Mouse (Mus musculus) forebrain, embryonic 14.5 days (tissue): ENCODE measurements around the gene Sclt1. TPM values are rescaled to one million over a fixed set of nuclear protein-coding genes. Genes with fewer than 3 reads are reported as not detected.
"Not testable (repeated sequence)": the region's sequence is repeated elsewhere in the genome, so short reads cannot be mapped to it uniquely, and the experiment has no call there.

Experiments
- ATAC-seq: fragments of 200-750 bp; cut with Nextera tagmentation; 2 replicates; pipeline ENCODE4 v1.8.0; 2017; ENCODE audit warnings: mild to moderate bottlenecking, moderate library complexity
- DNase-seq: peaks from one replicate; pipeline ENCODE4 v3.0.0-alpha.2; 2015; ENCODE audit warnings: low spot score
- H3K27ac ChIP-seq: fragments of 300-500 bp; sonication (generic); 2 replicates; pipeline ENCODE4 v1.5.1; 2014; ENCODE audit warnings: low read depth, mild to moderate bottlenecking, control low read depth, low read length, moderate library complexity
- H3K27me3 ChIP-seq: fragments of 300-500 bp; sonication (generic); replicated peaks from 2 replicates; pipeline ENCODE4 v1.6.1; 2014; ENCODE audit warnings: low read length, control low read depth, mixed read lengths; ENCODE audit not compliant: control insufficient read depth, insufficient read depth
- H3K36me3 ChIP-seq: fragments of 300-500 bp; sonication (generic); 2 replicates; pipeline ENCODE4 v1.6.1; 2014; ENCODE audit warnings: low read length, control low read depth; ENCODE audit not compliant: control insufficient read depth, insufficient read depth
- H3K4me1 ChIP-seq: fragments of 300-500 bp; sonication (generic); 2 replicates; pipeline ENCODE4 v1.6.1; 2014; ENCODE audit warnings: antibody characterized with exemption, low read length, control low read depth; ENCODE audit not compliant: control insufficient read depth, insufficient read depth
- H3K4me2 ChIP-seq: fragments of 300-500 bp; sonication (generic); 2 replicates; pipeline ENCODE4 v1.6.1; 2014; ENCODE audit warnings: mild to moderate bottlenecking, control low read depth, low read length
- H3K4me3 ChIP-seq: fragments of 300-500 bp; sonication (generic); 2 replicates; pipeline ENCODE4 v1.5.1; 2014; ENCODE audit warnings: low read depth, low read length, control low read depth
- H3K9ac ChIP-seq: fragments of 300-500 bp; sonication (generic); 2 replicates; pipeline ENCODE4 v1.6.1; 2014; ENCODE audit warnings: mild to moderate bottlenecking, low read length, control low read depth, moderate library complexity
- H3K9me3 ChIP-seq: fragments of 300-500 bp; sonication (generic); replicated peaks from 2 replicates; pipeline ENCODE4 v1.6.1; 2016; ENCODE audit warnings: low read length, control low read depth, mixed read lengths; ENCODE audit not compliant: control insufficient read depth
- WGBS: fragments of 180-500 bp; shearing (Covaris S2); extraction: QIAGEN DNeasy Blood & Tissue Kit; methylation state at CpG from one replicate; pipeline ENCODE4 v1.1.7; 2014; 5-methylcytosine and 5-hydroxymethylcytosine counted together
- polyA plus RNA-seq: library from polyadenylated mRNA; unstranded; fragments of >200 nt; fragmentation: Nextera tagmentation; extraction: Ambion mirVana; gene quantifications from 2 replicates; pipeline ENCODE4 v1.2.1, GENCODE M21; 2014

Sclt1 gene
- 13.1 and 15.0 TPM in 2 replicates for polyA plus RNA-seq

DNA sequence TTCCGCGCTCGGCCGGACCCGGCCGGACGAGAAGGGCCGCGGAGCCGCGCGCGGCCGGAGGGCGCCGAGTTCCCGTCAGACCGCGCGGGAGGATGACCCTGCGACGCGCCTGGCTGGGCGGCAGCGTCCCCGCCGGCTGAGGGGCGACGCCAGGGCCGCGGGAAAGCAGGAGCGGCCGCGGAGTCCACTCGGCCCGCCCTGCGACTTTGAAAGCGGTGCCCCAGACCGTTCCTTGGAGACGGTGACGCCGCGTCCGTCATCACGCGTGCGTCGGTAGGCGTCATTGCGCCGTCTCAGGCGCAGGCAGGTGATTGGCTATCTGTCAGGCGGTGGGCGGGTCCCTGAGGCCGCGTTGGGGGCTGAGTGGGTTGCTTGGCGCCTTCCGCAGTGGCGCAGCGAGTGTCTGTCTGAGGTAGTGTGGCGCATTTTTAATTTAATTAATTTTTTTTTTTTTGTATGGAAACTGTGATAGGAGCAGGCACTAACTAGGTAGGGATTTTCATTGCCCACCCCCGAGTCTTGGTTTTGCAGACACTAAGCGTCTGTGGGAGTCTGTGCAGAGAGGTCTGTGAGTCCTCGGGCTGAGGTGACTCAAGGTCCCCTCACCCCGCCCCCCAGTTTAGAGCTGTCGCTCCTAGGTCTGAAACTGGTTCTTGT, at the start of gene Sclt1, which contains the start of gene D3Ertd751e:
Gene Sclt1 (minus strand): TSS at position 237 of the 657 bp plus-strand sequence.
Gene D3Ertd751e (plus strand): TSS at position 334 of the 657 bp plus-strand sequence.
- H3K4me3 ChIP-seq, result peak within 1 kb of the TSS; percentile 77
- ATAC-seq, result peak; percentile 100
- peaks cover 13% of the 10 kb centered on the region for H3K4me1 ChIP-seq
- under 1% methylated on average over 59 of the region's 66 CpGs for WGBS
- no peaks in the 10 kb centered on the region for H3K9me3 ChIP-seq
- no peaks in the 10 kb centered on the region for H3K36me3 ChIP-seq
- peak; percentile 99 for DNase-seq
- no peaks in the 10 kb centered on the region for H3K27me3 ChIP-seq
- H3K9ac ChIP-seq, result peak within 1 kb of the TSS; percentile 80
- peak within 1 kb of the TSS; percentile 91 for H3K27ac ChIP-seq
- H3K4me2 ChIP-seq, result peak within 1 kb of the TSS; percentile 66

DNA sequence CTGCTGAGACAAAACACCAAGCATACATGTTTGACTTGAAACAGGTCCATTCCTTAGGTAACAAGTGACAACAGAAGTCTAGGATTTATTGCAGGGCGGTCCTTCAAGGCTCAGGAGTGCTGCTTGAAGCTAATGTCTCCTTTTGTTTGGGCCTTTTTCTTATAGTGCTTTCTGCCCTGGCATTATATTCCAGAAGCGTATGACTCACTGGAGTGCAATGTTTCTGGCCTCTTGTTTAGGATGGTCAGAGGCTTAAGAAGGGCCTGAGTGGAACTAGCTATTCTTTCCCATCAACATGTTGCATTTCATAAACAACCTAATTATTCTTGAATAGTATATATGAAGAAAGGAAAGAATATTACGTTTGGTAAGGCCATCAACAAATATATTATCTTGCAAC, 19.8 kb upstream of the Sclt1 start:
- H3K4me1 ChIP-seq, result no peaks in the 10 kb centered on the region
- no peak overlapping the region for H3K27ac ChIP-seq
- H3K4me3 ChIP-seq, result no peak overlapping the region
- H3K27me3 ChIP-seq, result no peaks in the 10 kb centered on the region
- H3K4me2 ChIP-seq, result no peak overlapping the region
- no peaks in the 10 kb centered on the region for H3K36me3 ChIP-seq
- no peak for ATAC-seq
- no peak for DNase-seq
- WGBS, result 93% methylated on average over 3 of the region's 3 CpGs
- H3K9ac ChIP-seq, result no peak overlapping the region
- no peaks in the 10 kb centered on the region for H3K9me3 ChIP-seq

DNA sequence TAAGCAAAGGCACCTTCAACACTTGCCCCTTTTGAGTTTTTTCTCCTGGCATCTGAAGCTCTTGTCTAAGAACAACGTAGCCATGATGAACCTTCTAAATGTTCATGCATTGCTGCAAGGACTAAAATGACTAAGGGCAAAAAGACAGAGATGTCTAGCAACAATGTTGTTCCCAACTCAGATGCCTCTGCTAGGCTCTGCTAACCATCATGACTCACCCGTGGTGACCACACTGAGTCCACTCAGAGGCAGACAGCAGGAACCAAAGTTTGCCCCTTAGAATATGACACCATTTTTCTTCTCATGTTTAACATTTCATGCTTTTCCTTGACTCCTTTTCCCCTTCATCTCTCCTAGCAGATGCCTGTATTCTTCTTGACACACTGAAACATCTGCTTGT, 12.2 kb upstream of the Sclt1 start:
- Histone ChIP-seq H3K9ac (no peak overlapping the region), H3K36me3 (0 out of 2 replicates have a peak, but pooled peaks cover 3% of the 10 kb centered on the region), H3K27ac (no peak overlapping the region), H3K9me3 (no peaks in the 10 kb centered on the region), H3K4me1 (no peaks in the 10 kb centered on the region), H3K27me3 (no peaks in the 10 kb centered on the region), H3K4me2 (no peak overlapping the region), H3K4me3 (no peak overlapping the region)
- DNase-seq (no peak), ATAC-seq (no peak)
- WGBS, result 87% methylated on average over 2 of the region's 2 CpGs

DNA sequence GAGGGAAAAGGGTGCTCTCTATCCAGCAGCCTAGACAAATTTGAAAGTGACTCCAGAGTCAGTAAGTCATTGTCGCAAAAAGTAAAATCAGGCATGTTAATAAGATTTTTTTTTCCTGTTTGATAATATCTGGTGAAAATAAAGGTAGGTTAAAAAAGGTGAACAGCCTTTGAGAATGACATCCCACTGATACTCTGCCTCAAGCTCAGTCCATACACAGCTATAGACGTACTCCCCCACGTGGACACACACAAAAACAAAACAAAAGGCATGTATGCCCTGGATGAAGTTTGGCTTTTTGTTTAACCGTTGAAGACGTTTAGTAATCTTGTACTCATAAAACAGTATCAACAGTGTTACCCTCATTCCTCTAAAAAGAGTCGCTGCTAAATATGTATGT, 1.1 kb upstream of the Sclt1 start:
- Histone ChIP-seq H3K9me3 (no peaks in the 10 kb centered on the region), H3K4me3 (peak overlapping the region; percentile 77; the same call in 1 of the 2 replicates), H3K9ac (no peak overlapping the region), H3K4me1 (peaks cover 13% of the 10 kb centered on the region), H3K27me3 (no peaks in the 10 kb centered on the region), H3K27ac (no peak overlapping the region), H3K36me3 (no peaks in the 10 kb centered on the region), H3K4me2 (peak overlapping the region; percentile 66)
- DNase-seq, result peak; percentile 44
- 30% methylated on average over 6 of the region's 6 CpGs for WGBS
- ATAC-seq, result no peak

DNA sequence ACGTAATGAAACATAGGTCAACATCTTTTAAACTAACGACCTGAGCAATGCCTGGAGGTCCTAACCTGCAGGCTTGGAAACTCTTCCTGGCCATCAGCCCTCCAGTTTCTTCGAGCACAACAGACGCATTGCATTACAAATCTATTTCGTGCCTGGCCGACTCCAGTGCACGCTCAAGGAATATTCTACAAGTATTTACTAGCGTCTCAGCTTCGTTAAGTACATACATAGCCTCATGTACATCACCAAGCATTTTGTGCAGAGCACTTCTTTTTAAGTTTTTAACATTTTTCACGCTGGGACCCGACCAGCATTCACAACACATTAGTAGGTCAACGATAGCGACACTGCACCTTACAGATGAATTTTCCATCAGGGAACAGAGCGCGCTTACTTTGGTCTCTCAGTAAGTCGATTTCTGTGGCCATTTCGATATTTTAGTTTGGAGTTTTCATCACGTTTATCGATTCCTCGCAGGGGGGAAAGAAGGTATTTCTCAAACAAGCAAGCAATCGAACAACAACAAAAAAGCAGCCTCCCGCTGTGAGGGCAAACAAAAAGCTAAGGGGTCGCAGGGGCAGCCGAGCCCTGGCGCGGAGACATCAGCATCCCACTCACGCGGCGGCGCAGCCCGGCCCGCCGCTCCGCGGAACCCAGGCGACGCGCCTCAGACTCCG, 575 bp downstream of the Sclt1 start:
- Histone ChIP-seq H3K4me2 (peak overlapping the region; percentile 66), H3K4me3 (peak overlapping the region; percentile 77), H3K27ac (peak overlapping the region; percentile 91), H3K27me3 (no peaks in the 10 kb centered on the region), H3K36me3 (no peaks in the 10 kb centered on the region), H3K9ac (peak overlapping the region; percentile 80), H3K4me1 (peaks cover 13% of the 10 kb centered on the region), H3K9me3 (no peaks in the 10 kb centered on the region)
- DNase-seq (peak; percentile 52), ATAC-seq (peak; percentile 77; the same call in 1 of the 2 replicates)
- WGBS, result under 1% methylated on average over 38 of the region's 39 CpGs

DNA sequence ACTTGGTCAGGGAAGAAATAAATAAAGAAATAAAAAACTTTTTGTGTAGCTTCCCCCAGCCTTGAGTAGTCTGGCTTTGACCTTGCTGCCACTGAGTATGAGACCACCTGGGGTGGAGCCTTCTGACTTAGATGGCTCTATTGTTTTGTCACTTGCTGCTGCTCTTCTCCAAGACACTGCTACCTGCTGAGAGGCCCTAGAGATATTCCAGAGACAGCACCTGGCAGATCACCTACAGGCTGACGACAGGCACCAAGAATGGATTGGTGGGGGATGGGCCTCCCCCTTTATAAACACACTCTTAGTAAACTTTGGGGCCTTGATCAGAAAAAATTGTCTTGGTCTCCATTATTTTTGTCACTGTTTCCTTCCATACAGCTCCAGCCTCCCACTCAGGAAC, 46.6 kb downstream of the Sclt1 start:
- H3K27me3 ChIP-seq, result no peaks in the 10 kb centered on the region
- H3K4me2 ChIP-seq, result no peak overlapping the region
- H3K9ac ChIP-seq, result no peak overlapping the region
- H3K9me3 ChIP-seq, result no peaks in the 10 kb centered on the region
- H3K4me1 ChIP-seq, result no peaks in the 10 kb centered on the region
- no peak overlapping the region for H3K4me3 ChIP-seq
- no peak overlapping the region for H3K27ac ChIP-seq
- ATAC-seq (no peak), DNase-seq (no peak)
- H3K36me3 ChIP-seq, result no peaks in the 10 kb centered on the region; the same call in 1 of the 2 replicates
- WGBS, result 72% methylated on average over 1 of the region's 1 CpGs

DNA sequence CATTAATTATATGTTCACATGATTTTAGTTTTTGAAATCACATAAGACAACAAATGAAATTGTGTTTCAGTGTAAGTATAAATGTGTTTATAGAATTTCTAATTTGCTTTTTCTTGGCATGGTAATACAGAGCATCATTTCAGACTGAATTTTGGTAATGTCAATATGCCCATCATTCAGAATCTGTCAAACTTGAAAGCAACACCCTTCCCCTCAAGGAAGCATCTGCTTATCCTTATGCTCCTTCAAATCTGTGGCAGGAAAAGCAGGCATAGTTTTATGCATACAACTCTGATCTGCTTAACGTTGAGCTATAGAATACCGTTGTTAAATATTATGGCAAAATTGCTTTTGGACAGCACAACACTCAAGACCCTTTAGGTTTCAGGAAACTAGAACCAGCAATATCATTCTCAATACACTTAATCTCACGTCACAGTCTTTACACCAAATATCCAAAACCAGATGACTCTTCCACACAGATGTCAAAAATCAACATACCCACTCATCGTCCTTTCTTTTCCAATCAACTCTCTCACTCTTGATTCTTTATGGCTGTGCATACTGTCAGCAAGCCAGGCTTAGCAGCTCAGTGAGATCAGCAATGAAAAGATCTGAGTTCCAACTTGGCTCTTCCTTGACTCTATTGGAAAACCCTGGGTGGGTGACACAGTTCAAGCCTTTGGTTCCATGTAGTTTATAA, 49.7 kb downstream of the Sclt1 start:
- Histone ChIP-seq H3K27me3 (no peaks in the 10 kb centered on the region), H3K4me1 (no peaks in the 10 kb centered on the region), H3K4me2 (no peak overlapping the region), H3K36me3 (no peaks in the 10 kb centered on the region), H3K9ac (no peak overlapping the region), H3K4me3 (no peak overlapping the region), H3K9me3 (no peaks in the 10 kb centered on the region), H3K27ac (0 out of 2 replicates have a peak overlapping the region, but pooled peaks have one; percentile 14)
- DNase-seq (peak; percentile 65), ATAC-seq (peak; percentile 88)
- WGBS, result 80% methylated on average over 4 of the region's 4 CpGs

DNA sequence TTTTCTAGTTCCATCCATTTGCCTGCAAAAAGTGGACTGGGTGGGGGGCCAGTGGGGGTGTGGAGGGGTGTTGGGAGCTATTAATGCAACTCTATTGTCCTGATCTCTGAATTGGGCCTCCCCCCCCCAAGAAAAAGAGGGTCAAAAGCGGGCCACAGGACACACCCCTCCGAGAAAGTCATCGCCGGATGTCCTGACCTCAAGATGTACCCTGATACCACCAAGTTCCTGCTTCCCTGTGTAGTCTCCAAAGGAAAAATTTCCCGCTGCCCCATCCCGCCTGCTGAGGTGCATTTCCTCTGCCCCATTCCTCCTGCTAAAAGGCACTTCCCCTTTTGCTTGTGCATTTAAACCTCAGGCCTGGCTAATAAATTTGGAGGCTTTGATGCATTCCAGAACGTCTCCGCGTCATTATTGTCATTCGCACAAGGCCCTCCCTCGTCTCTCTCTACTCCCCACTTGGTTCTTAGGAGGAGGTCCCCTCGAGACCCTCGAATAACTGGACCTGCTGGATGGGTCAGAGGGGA, 52.1 kb downstream of the Sclt1 start:
- WGBS, result 92% methylated on average over 13 of the region's 13 CpGs
- not testable (repeated sequence) for H3K36me3 ChIP-seq, H3K27me3 ChIP-seq, ATAC-seq, H3K4me2 ChIP-seq, H3K27ac ChIP-seq, H3K9me3 ChIP-seq, H3K9ac ChIP-seq, DNase-seq, H3K4me1 ChIP-seq, H3K4me3 ChIP-seq
